Mouse (Mus musculus) megakaryocyte, embryonic 14.5 days (primary cell): ENCODE measurements around the gene Ngdn. TPM values are rescaled to one million over a fixed set of nuclear protein-coding genes. Genes with fewer than 3 reads are reported as not detected.
"Not testable (repeated sequence)": the region's sequence is repeated elsewhere in the genome, so short reads cannot be mapped to it uniquely, and the experiment has no call there.

Source experiments
- H3K27me3 ChIP-seq: replicated peaks from 2 replicates; pipeline ENCODE3; 2012; ENCODE audit warnings: inconsistent platforms
- H3K36me3 ChIP-seq: replicated peaks from 2 replicates; pipeline ENCODE3; 2012; ENCODE audit warnings: low read length, inconsistent platforms, mixed read lengths
- H3K4me1 ChIP-seq: 2 replicates; pipeline ENCODE4 v1.6.1; 2012; ENCODE audit warnings: inconsistent platforms
- H3K4me3 ChIP-seq: replicated peaks from 2 replicates; pipeline ENCODE3; 2012; ENCODE audit warnings: moderate library complexity, mild to moderate bottlenecking, inconsistent platforms
- H3K9me3 ChIP-seq: 2 replicates; pipeline ENCODE4 v1.6.1; 2012; ENCODE audit warnings: inconsistent platforms
- FLI1 ChIP-seq: IDR thresholded peaks from 2 replicates; pipeline ENCODE4 v1.6.1; 2012; ENCODE audit warnings: low read length, inconsistent platforms, mixed read lengths
- GATA1 ChIP-seq: IDR thresholded peaks from 3 replicates; pipeline ENCODE4 v1.6.1; 2012; ENCODE audit warnings: mixed read lengths, low read length, inconsistent platforms, borderline replicate concordance
- polyA plus RNA-seq: library from polyadenylated mRNA; stranded (reverse); fragments of >175 nt; gene quantifications from 2 replicates; pipeline ENCODE4 v1.2.3, GENCODE M21; 2012; ENCODE audit warnings: low replicate concordance; ENCODE audit not compliant: insufficient read depth

Gene Ngdn
- polyA plus RNA-seq, 1 experiment: 37.4 TPM

DNA sequence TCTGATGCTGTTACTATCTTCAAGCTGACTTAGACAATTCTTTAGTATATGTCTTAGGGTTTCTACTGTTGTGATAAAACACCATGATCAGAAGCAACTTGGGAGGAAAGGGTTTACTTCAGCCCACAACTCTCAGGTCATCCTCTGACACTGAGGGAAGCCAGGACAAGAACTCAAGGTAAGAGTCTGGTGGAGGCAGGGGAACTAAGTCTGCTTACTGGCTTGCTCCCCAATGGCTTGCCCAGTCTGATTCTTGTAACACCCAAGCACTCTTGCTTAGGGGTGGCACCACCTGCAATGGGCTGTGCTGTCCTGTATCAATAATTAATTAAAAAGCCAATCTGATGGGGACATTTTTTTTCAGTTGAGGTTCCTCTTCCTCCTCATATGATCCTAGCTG, 16.6 kb upstream of the Ngdn start:
- peaks cover 73% of the 10 kb centered on the region for H3K27me3 ChIP-seq
- H3K4me3 ChIP-seq: no peak overlapping the region
- H3K9me3 ChIP-seq: peaks cover 5% of the 10 kb centered on the region
- TF ChIP-seq GATA1 (no peak), FLI1 (no peak)
- peaks cover 18% of the 10 kb centered on the region for H3K4me1 ChIP-seq
- H3K36me3 ChIP-seq: no peaks in the 10 kb centered on the region

GRCm38 (mm10) chr14:54999868-55000267, 15.4 kb upstream of the Ngdn start:
- Histone ChIP-seq H3K4me1 (peaks cover 24% of the 10 kb centered on the region), H3K27me3 (peaks cover 69% of the 10 kb centered on the region)
- H3K4me3 ChIP-seq, H3K9me3 ChIP-seq, H3K36me3 ChIP-seq: not testable (repeated sequence)

DNA sequence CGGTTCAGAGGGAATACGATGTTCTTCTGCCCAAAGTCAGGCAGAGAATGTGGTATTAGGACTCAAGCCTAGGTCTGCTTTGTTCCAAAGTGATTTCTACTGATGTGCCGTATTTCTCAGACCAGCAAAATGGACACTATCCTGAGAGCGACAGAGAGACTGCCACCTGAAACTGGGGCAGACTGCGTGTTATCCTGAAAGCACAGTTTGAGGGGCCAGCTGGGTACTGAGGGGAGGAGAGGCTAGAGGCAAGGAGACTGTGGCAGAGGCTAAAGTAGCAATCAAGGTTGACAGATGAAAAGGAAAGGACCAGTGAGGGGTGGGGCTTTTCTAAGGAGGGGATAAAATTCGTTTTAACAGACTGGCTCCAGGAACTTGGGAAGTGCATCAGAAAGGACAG, 14.4 kb upstream of the Ngdn start:
- peaks cover 63% of the 10 kb centered on the region for H3K27me3 ChIP-seq
- no peaks in the 10 kb centered on the region for H3K36me3 ChIP-seq
- no peak for TF ChIP-seq FLI1
- TF ChIP-seq GATA1: no peak
- peaks cover 5% of the 10 kb centered on the region for H3K9me3 ChIP-seq
- H3K4me1 ChIP-seq: peaks cover 23% of the 10 kb centered on the region
- H3K4me3 ChIP-seq: no peak overlapping the region

GRCm38 (mm10) chr14:55001446-55001845, 13.8 kb upstream of the Ngdn start:
- TF ChIP-seq GATA1 (no peak), FLI1 (no peak)
- H3K4me1 ChIP-seq: peaks cover 23% of the 10 kb centered on the region
- no peaks in the 10 kb centered on the region for H3K36me3 ChIP-seq
- H3K4me3 ChIP-seq: no peak overlapping the region
- peaks cover 61% of the 10 kb centered on the region for H3K27me3 ChIP-seq
- H3K9me3 ChIP-seq: peaks cover 5% of the 10 kb centered on the region

- no peak for TF ChIP-seq GATA1
- no peak for TF ChIP-seq FLI1
- Histone ChIP-seq H3K27me3 (peaks cover 54% of the 10 kb centered on the region), H3K4me1 (peaks cover 23% of the 10 kb centered on the region), H3K4me3 (no peak overlapping the region), H3K9me3 (peaks cover 5% of the 10 kb centered on the region), H3K36me3 (no peaks in the 10 kb centered on the region)
Measured at GRCm38 (mm10) chr14:55001938-55002686, 13.1 kb upstream of the Ngdn start.

- no peaks in the 10 kb centered on the region for H3K36me3 ChIP-seq
- TF ChIP-seq FLI1 (no peak), GATA1 (no peak)
- peaks cover 5% of the 10 kb centered on the region for H3K9me3 ChIP-seq
- no peak overlapping the region for H3K4me3 ChIP-seq
- peaks cover 23% of the 10 kb centered on the region for H3K4me1 ChIP-seq
- peaks cover 50% of the 10 kb centered on the region for H3K27me3 ChIP-seq
Measured at GRCm38 (mm10) chr14:55002687-55003120, 12.6 kb upstream of the Ngdn start.

DNA sequence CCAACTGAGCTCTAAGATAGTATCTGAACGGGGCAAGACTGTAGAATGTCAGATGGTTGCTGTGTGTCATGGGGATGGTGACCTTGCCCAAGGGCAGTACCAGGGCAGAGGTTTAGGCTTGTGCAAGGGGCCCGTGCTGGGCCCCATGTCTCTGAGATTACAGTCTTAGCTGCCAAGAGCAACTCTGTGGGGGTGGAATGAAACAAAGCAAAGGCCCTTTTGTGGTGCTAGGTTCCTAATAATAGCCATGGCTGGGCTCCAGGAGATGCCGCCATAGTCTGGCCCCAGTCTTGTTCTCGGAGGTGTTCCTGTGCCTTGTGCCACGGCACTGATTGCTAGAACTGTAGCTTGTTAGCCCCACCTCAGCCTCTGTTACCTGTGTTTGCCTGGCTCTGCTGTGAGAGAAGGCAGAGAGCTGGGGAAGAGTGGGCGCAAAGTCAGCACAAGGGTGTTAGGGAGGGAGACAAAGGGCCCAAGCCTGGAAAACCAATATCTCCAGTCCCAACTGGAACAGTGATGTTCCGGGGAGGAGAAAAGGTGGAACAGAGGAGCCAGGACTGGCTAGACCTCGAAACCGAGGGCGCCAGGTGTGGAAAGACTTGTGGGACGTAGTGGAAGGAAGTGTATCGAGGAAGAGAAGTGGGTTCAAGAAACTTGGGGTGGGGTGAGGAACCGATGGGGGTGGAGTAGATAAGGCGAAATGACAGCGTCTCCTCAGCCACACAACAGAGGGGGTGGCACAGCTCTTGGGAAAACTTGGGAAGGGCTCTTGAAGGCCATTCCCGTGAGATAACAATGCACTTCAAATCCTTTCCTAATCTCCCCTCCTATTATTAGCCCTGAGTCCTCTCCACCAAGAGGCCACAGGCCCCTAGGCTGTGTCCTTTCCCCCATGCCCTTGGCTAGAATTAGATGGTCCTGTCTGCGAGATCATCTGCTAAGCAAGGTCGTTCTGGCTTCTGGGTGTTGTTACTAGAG, 11.1 kb upstream of the Ngdn start:
- H3K4me1 ChIP-seq: peaks cover 23% of the 10 kb centered on the region
- peaks cover 5% of the 10 kb centered on the region for H3K9me3 ChIP-seq
- peaks cover 46% of the 10 kb centered on the region for H3K27me3 ChIP-seq
- TF ChIP-seq GATA1 (no peak), FLI1 (no peak)
- H3K36me3 ChIP-seq: no peaks in the 10 kb centered on the region
- no peak overlapping the region for H3K4me3 ChIP-seq

DNA sequence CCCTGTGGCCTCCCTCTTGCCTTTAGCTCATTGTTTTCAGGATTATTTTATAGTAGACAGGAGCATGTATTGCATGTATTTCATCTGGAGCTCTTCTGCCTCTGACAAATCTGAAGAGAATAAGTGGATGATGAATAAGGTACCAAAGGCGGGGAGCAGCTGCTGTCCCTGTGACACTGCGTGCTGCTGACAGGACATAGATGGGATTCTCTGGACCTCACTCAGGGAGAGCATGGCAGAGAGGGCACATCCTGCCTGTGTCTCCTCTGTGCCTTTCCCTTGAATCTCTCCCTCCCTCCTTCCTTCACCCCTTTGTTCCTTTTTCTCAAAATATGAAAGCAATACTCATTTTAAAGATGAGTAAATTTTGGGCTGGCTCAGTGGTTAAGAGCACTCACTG, 9.7 kb upstream of the Ngdn start:
- Histone ChIP-seq H3K27me3 (peaks cover 47% of the 10 kb centered on the region), H3K9me3 (peaks cover 5% of the 10 kb centered on the region), H3K4me3 (no peak overlapping the region), H3K4me1 (peaks cover 23% of the 10 kb centered on the region), H3K36me3 (no peaks in the 10 kb centered on the region)
- TF ChIP-seq GATA1: no peak

- TF ChIP-seq FLI1 (no peak), GATA1 (no peak)
- H3K9me3 ChIP-seq: peaks cover 5% of the 10 kb centered on the region
- H3K27me3 ChIP-seq: peaks cover 43% of the 10 kb centered on the region
- H3K4me3 ChIP-seq: no peak overlapping the region
- peaks cover 23% of the 10 kb centered on the region for H3K4me1 ChIP-seq
- no peaks in the 10 kb centered on the region for H3K36me3 ChIP-seq
Measured at GRCm38 (mm10) chr14:55005967-55006366, 9.3 kb upstream of the Ngdn start.

- peaks cover 23% of the 10 kb centered on the region for H3K4me1 ChIP-seq
- H3K27me3 ChIP-seq: peaks cover 37% of the 10 kb centered on the region
- 0 out of 2 replicates have a peak, but pooled peaks cover 2% of the 10 kb centered on the region for H3K9me3 ChIP-seq
- TF ChIP-seq FLI1 (no peak), GATA1 (no peak)
- H3K4me3 ChIP-seq: no peak overlapping the region
- no peaks in the 10 kb centered on the region for H3K36me3 ChIP-seq
Measured at GRCm38 (mm10) chr14:55006541-55006940, 8.7 kb upstream of the Ngdn start.
